Mouse (Mus musculus) frontal cortex, adult (tissue): ENCODE data around the gene Syndig1.

Source experiments
- ATAC-seq: cut with Nextera tagmentation; 2 replicates; pipeline ENCODE4 v1.9.2; 2017; ENCODE audit warnings: mild to moderate bottlenecking, moderate library complexity, mixed read lengths; ENCODE audit not compliant: low TSS enrichment

The Syndig1 gene

GRCm38 (mm10) chr2:149873346-149873745, 44.3 kb downstream of the Syndig1 start:
- peak; percentile 84 for ATAC-seq

DNA sequence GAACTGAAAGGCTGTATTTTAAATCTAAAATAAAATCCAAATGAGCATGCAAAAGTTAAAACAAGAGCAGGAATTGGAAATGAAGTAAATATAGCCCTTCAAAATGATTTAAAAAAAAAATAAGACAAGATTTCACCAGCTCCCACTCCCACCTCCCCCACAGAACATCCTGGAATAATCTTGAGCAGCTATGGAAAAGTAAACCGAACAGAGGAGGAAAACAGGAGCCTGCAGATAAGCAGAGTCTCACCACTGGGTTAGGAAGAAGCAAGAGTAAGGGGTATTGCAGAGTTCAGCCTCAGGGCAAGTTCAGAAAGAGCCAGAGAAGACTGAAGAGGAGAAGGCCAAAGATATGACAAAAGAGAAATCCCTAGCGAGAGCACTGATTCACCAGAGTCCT, 48.9 kb downstream of the Syndig1 start:
- ATAC-seq, result peak; percentile 48

DNA sequence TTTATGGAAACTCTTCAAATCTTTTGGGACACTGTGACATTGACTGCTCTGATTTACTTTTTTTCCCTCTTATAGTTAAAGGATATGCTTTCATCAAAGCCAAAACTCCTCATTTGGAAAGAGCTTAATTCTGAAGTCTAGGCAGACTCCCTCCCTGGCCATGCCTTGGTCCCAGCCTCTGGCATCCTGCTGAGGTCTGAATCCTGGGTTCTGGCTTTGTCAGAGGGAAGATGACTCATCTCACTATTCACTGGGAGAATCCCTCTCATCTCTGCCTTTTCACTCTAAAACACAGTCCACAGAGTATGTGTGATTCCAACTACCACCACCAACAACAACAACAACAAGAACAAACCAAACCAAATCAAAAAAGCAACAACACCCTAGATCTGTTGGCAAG, 58.6 kb downstream of the Syndig1 start:
- ATAC-seq, result peak; percentile 90

DNA sequence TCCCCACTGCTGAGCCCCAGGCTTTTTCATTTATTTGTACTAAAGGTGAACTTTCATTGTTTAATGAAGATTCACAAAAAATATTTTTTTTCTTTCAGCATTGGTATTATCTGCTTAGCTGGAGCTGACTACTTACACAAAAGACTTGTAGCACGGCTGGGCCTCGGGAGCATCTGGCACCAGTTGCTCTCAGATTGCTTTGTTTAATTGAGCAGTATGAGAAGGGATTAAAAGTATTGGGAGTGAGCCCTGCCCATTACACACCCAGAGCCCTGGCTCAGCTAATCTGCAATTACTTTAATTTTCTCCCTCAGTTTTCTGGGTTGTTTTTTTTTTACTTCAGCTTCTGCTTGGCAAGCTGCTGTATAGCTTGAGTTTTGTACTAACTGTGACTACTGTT, 62.6 kb downstream of the Syndig1 start:
- ATAC-seq, result no peak

DNA sequence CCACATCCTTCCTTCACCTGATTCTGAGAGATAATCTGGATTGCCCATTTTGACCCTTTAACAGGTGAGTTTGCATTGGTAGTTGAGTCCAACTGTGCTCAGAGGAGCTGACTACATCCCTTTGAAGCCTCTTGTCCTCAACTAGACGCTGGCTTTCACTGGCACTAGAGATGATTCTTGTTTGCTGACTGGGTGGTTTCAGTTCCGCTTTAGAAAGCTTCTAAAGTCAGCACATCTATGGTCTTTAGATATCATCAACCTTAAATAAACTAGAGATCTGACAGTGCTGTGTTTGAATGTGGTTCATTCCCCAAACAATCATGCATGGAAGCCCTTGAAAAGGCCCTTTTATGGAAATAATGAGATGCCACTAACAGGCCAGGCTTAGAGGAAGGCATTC, 67.3 kb downstream of the Syndig1 start:
- no peak for ATAC-seq

GRCm38 (mm10) chr2:149899615-149900014, 70.6 kb downstream of the Syndig1 start:
- no peak for ATAC-seq

GRCm38 (mm10) chr2:149900606-149901005, 71.6 kb downstream of the Syndig1 start:
- no peak for ATAC-seq

DNA sequence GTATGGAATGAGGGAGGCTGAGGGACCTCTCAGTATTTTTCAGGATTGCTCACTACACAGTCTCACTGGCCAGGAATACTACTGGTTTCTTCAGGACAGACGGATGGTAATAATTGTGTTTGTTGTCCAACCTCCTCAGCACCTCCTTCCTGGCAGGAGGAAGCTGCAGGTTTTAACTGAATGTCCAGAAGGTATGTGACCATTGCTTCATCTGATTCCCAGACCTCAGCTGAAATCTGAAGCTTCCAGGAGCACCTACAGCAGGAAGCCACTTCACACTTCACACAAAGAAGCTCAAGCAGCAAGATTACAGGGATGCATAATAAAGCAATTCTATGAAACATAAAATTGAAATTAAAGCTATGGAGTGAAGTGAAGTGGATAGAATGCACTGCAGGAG, 75.4 kb downstream of the Syndig1 start:
- ATAC-seq, result no peak

DNA sequence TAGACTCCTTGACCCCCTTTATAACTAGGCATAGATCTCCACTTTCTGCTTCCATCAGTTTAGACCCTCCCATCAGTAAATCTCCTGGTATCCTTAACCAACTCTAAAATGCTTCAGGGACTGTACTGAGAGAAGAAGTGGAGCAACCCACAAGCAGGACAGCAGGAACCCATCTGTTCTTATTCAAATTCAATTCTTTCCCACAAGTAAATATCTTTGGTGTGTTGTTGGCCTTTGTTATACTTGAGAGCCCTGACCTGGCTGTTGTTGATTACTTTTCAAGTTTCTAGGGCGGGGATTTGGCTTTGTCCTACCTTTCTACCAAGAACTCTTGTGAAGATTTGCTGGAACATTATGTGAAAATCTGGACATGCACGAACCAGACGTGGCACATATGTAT, 77.7 kb downstream of the Syndig1 start:
- ATAC-seq, result peak; percentile 53; the same call in 1 of the 2 replicates

DNA sequence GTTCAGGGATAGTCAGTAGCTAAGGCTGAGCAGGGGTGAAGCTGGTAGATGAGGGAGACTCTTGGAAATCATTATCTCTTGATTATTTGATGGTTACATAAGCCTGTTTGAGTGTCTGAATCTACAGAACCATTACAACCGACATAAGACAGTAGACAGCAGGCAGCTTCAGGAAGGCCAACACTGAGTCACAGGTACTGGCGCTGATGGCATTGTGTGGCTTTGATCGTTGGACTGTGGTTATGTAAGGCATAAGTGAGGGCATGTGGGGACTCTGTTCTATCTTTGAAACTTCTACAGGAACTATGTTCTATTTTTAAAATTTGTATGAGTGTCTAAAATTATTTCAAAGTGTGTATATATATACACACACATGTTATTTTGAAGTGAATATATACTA, 88.2 kb downstream of the Syndig1 start:
- ATAC-seq, result peak; percentile 83

GRCm38 (mm10) chr2:149923561-149923960, 94.5 kb downstream of the Syndig1 start:
- ATAC-seq, result peak; percentile 51

DNA sequence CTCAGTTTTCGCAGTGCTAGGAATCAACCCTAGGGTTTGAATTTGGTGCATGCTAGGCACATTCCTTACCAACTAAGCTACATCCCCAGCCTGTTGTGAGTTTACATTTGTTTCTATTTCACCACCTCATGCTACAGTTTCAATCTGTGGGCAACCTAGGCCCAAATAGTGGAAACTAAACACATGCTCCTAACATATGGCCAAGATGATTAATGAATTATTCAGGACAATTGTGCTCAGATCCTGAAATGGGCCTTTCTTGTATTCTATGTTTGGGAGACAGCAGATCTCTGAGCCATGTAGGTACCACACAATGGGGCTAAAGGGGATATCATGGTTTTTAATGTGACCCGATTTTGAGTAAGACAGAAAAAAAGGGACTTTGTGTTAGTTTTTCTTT, 96.9 kb downstream of the Syndig1 start:
- ATAC-seq, result no peak

- no peak for ATAC-seq
Observed at GRCm38 (mm10) chr2:149927001-149927400, 98.0 kb downstream of the Syndig1 start.

DNA sequence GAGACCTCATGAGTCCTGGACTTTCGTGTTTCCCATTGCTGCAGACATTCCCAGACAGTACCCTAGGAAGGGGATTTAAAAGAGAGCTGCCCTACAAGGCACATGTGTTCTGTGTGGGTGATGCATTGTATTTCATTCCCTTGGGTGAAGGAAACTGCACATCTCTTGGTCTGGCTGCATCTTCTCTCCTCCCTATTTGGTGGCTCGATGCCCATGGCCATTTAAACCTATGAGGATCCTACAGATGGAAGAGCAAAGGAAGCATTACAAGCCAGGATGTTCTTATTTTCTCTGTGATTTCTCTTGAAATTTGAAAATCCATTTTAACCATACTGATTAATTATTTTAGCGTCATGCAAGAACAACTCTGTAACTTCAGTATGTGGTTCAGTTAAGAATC, 98.5 kb downstream of the Syndig1 start:
- no peak for ATAC-seq

DNA sequence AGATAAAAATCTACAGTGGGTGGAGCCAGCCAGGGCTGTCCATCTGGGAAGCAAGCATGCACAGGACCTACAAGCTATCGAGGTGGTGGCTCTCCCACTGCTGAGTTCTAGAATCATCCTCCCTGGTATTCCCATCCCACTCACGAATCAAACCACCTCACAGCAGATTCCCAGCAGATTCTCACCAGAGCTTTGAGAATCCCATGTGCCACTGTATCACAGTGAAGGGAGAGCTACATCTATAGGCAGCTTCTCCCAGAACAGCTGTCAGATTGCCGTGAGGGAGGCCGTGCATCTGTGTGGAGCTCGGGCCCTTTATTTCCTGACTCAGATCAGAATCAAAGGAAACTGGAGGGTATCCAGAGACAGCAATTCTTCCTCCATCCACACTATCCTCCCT, 101.0 kb downstream of the Syndig1 start:
- peak; percentile 80 for ATAC-seq

GRCm38 (mm10) chr2:149931111-149931510, 102.1 kb downstream of the Syndig1 start:
- ATAC-seq, result no peak

- ATAC-seq, result no peak
Observed at GRCm38 (mm10) chr2:149932095-149932494, 103.1 kb downstream of the Syndig1 start.

DNA sequence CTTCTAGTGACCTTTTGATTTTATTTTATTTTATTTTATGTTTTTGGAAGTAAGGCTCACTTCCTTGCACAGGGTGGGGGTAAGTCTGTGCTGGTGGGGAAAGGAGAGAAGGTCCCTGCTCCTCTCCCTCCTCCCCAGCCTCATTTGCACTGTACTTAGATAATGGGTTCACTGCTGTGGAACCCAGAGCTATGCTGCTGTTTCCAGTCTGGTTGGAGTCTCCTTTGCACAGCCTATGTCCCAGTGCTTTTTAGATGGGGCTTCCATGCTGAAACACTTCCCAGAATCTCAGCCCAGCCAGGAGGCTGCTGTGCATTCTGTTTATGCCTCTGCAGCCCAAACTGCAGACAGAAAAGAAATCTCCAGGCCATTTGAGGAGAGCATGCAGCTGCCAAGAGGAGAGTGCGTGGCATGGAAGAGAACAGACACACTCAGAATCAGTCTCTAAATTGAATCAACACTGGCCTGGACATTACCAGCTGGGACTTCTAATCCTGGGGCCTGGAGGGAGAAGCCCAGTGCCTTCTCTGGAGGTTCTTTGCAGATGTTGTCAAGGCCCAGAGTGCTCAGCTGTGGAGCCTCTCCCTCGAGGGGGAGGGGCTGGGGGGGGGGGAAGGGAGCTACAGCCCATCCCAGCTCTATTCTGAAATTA, 104.4 kb downstream of the Syndig1 start:
- peak; percentile 38 for ATAC-seq

DNA sequence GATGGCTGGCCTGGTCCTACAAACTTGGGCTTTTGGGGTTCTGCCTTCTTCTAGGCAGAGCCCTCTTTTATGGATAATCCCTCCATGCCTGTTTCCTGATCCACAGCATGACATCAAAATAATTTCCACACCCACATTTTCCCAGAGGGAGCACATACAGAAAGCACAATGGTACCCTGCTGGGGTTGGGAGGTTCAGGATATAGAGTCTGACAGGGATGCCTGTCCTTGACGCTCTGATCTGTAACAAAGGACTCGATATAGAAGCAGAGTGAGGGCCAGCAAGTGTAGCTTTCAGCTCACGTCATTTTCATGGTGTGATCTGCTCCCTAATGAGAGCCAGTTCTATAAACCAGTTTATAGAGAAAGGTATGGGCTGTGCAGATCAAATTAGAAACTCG, 105.1 kb downstream of the Syndig1 start:
- ATAC-seq, result no peak

GRCm38 (mm10) chr2:149938829-149939228, 109.8 kb downstream of the Syndig1 start:
- ATAC-seq, result no peak

GRCm38 (mm10) chr2:149939586-149939985, 110.6 kb downstream of the Syndig1 start:
- ATAC-seq, result no peak

DNA sequence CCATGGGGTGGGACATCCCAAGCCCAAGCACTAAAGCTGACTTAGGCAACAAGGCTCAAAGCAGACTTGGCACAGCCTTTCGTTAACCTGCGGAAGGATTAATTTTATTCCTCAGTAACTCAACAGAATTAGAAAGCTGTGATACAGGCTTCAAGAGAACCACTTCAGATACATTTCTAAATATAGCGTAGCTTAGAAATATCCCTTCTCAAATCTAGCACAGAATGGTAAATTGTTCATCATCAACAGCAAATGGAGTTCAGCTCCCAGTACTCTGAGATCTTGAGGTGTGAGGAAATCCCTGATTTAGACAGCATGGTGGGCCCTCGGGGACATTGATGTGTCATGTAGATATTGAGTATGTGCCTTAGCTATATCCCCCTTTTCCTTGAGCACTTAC, 121.6 kb downstream of the Syndig1 start:
- ATAC-seq, result peak; percentile 83

DNA sequence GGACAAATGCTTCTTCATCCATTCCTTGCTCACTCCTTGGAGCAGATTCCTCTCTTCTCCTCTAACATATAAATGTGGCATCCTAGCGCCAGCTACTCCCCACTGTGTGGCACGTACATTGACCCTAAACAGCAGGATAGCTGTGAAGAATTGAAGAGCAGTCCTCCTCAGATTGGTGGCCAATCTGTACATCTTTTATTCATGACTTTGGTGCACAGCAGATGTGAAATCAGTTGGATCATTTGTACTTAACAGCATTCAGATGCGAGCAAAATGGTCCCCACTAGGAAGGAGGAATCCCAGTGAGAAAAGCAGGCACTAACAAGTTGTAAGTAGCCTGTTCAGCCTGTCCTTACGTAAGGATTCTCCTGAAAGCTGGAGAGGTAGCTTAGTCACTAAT, 142.0 kb downstream of the Syndig1 start:
- peak; percentile 83 for ATAC-seq

DNA sequence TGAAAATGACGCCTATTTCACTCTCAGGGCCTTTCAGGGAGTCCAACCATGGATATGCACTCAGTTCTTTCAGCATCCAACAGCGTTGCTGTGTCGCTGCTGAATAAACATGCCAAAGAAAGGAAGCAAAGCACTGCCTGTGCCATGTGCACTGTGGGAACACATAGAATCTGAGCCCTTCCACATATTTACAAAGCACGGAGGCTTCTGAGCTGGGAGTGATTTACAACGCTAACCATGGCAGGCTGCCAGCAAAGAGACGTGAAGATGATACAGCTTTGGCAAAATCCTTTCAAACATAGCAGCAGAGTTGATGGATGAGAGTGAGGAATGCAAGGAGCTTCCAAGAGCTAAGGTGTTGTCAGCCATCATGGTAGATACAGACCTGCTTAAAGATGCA, 144.6 kb downstream of the Syndig1 start:
- peak; percentile 81 for ATAC-seq
